Mouse (Mus musculus) hindbrain, embryonic 11.5 days (tissue): ENCODE results near the gene Hoxd12. TPM values are rescaled to one million over a fixed set of nuclear protein-coding genes. Genes with fewer than 3 reads are reported as not detected.

ENCODE experiments used
- ATAC-seq: fragments of 200-750 bp; cut with Nextera tagmentation; 2 replicates; pipeline ENCODE4 v1.8.0; 2017; ENCODE audit warnings: mild to moderate bottlenecking, moderate TSS enrichment, moderate library complexity; ENCODE audit not compliant: low FRiP score
- DNase-seq: peaks from one replicate; pipeline ENCODE4 v3.0.0-alpha.2; 2015; ENCODE audit warnings: low spot score
- H3K27ac ChIP-seq: fragments of 300-500 bp; sonication (generic); 2 replicates; pipeline ENCODE4 v1.5.1; 2014; ENCODE audit warnings: mild to moderate bottlenecking, low read depth, low read length
- H3K27me3 ChIP-seq: fragments of 300-500 bp; sonication (generic); 2 replicates; pipeline ENCODE4 v1.6.1; 2014; ENCODE audit warnings: mild to moderate bottlenecking, low read length, moderate library complexity, mixed read lengths; ENCODE audit not compliant: control insufficient read depth, insufficient read depth
- H3K36me3 ChIP-seq: fragments of 300-500 bp; sonication (generic); 2 replicates; pipeline ENCODE4 v1.6.1; 2014; ENCODE audit warnings: mild to moderate bottlenecking, low read length, moderate library complexity, mixed read lengths; ENCODE audit not compliant: control insufficient read depth, insufficient read depth
- H3K4me1 ChIP-seq: fragments of 300-500 bp; sonication (generic); replicated peaks from 2 replicates; pipeline ENCODE4 v1.6.1; 2014; ENCODE audit warnings: low read length, mixed read lengths; ENCODE audit not compliant: control insufficient read depth, insufficient read depth
- H3K4me2 ChIP-seq: fragments of 300-500 bp; sonication (generic); replicated peaks from 2 replicates; pipeline ENCODE4 v1.6.1; 2014; ENCODE audit warnings: mild to moderate bottlenecking, low read depth, low read length
- H3K4me3 ChIP-seq: fragments of 300-500 bp; sonication (generic); 2 replicates; pipeline ENCODE4 v1.5.1; 2014; ENCODE audit warnings: low read depth, low read length
- H3K9ac ChIP-seq: fragments of 300-500 bp; sonication (generic); 2 replicates; pipeline ENCODE4 v1.6.1; 2014; ENCODE audit warnings: low read depth, low read length
- H3K9me3 ChIP-seq: fragments of 300-500 bp; sonication (generic); 2 replicates; pipeline ENCODE4 v1.6.1; 2016; ENCODE audit warnings: low read length; ENCODE audit not compliant: control insufficient read depth
- WGBS: fragments of 180-500 bp; shearing (Covaris S2); extraction: QIAGEN DNeasy Blood & Tissue Kit; methylation state at CpG from one replicate; pipeline ENCODE4 v1.1.7; 2014; 5-methylcytosine and 5-hydroxymethylcytosine counted together
- polyA plus RNA-seq: library from polyadenylated mRNA; unstranded; fragments of >200 nt; fragmentation: Nextera tagmentation; extraction: Ambion mirVana; gene quantifications from 2 replicates; pipeline ENCODE4 v1.2.1, GENCODE M21; 2014

Gene Hoxd12
- polyA plus RNA-seq, 1 experiment from 2014 or later = not detected

DNA sequence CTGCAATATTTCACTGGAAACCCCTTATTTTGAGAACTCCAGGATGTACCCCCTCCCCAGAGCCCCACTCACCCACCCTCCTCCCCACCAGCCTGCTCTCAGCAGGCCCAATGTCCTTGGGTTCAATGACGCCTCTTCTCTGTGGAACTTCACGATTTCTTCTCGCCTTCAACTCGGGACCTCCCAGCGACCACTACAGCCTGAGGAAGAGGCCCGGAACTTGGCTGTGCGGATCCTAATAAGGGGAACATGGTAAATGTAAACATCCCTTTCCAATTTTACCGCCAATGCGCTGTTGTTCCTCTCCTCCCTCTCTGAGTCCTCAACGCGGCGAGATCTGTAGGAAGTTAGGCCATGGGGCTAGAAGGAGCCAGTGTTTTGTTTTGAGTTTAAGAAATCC is 9.3 kb downstream of the Hoxd12 start:
- no peak for DNase-seq
- Histone ChIP-seq H3K27ac (no peak overlapping the region), H3K36me3 (no peaks in the 10 kb centered on the region), H3K4me1 (peaks cover 8% of the 10 kb centered on the region), H3K9ac (no peak overlapping the region), H3K27me3 (peaks cover 90% of the 10 kb centered on the region), H3K9me3 (no peaks in the 10 kb centered on the region), H3K4me2 (no peak overlapping the region), H3K4me3 (no peak overlapping the region)
- 2% methylated on average over 12 of the region's 12 CpGs for WGBS
- no peak for ATAC-seq

DNA sequence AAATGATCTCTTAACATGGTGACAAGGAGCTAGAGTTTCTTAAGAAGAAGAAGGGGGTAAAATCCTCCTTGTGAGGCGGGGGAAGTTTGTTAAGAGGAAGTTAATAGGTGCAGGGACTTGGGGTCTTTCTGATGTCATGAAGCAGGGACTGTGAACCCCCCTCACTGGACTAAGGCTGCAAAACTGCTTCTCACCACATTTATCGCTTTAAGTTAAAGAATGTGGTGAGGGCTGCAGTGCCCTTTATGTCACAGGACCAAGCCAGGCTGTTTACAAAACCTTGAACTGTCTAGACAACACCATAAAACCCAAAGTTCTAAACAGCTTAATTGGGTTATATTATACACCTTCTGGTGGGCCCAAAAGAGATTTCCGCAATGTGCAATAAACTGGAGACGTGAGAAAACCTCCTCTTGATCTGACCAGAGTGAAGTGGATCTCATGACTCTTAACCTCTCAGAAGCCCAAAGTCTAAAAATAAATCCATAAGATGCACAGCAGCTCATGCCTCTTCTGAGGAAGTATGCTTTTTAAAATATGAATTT is 10.3 kb downstream of the Hoxd12 start:
- Histone ChIP-seq H3K4me3 (no peak overlapping the region), H3K4me1 (peaks cover 8% of the 10 kb centered on the region), H3K36me3 (no peaks in the 10 kb centered on the region), H3K4me2 (no peak overlapping the region), H3K9me3 (no peaks in the 10 kb centered on the region), H3K27ac (no peak overlapping the region), H3K9ac (no peak overlapping the region), H3K27me3 (peaks cover 92% of the 10 kb centered on the region)
- DNase-seq = no peak
- 12% methylated on average over 4 of the region's 4 CpGs for WGBS
- no peak for ATAC-seq

DNA sequence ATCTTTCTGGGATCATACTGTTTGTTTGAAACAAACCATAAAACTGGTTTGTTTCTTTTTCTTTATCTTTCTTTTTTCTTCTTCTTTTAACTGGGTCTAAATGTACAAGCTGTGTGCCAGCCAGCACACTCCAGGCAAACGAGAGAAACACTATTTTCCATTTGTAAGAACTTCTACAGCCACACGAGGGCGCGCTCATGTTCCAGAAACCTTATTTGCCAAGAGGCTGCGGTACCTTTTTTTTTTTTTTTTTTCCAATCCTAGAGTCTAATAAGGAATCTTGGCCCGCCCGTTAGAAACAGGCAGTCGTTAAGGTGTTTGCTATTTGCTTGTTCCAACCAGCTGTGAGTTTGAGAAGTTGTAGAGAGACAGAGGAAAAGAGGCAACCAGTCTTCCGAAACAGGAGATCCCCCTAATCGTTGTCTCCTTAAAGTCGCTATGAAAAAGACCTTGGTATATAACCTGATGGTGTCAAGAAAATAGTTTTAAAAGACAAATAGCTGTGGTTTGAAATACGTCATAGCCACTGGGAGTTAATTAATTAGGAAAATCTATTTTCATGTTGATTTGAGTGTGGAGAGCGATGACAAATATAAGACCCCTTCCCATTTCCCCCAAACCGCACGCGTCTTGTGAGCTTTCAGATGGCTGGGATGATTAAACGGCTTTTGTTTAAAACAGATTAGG is 11.6 kb downstream of the Hoxd12 start:
- H3K4me3 ChIP-seq = no peak overlapping the region
- no peak overlapping the region for H3K4me2 ChIP-seq
- 4% methylated on average over 17 of the region's 17 CpGs for WGBS
- no peak for ATAC-seq
- H3K9ac ChIP-seq = no peak overlapping the region
- H3K27me3 ChIP-seq = peaks cover 86% of the 10 kb centered on the region
- DNase-seq = peak; percentile 86
- H3K4me1 ChIP-seq = peaks cover 8% of the 10 kb centered on the region
- H3K36me3 ChIP-seq = no peaks in the 10 kb centered on the region
- no peak overlapping the region for H3K27ac ChIP-seq
- H3K9me3 ChIP-seq = no peaks in the 10 kb centered on the region

DNA sequence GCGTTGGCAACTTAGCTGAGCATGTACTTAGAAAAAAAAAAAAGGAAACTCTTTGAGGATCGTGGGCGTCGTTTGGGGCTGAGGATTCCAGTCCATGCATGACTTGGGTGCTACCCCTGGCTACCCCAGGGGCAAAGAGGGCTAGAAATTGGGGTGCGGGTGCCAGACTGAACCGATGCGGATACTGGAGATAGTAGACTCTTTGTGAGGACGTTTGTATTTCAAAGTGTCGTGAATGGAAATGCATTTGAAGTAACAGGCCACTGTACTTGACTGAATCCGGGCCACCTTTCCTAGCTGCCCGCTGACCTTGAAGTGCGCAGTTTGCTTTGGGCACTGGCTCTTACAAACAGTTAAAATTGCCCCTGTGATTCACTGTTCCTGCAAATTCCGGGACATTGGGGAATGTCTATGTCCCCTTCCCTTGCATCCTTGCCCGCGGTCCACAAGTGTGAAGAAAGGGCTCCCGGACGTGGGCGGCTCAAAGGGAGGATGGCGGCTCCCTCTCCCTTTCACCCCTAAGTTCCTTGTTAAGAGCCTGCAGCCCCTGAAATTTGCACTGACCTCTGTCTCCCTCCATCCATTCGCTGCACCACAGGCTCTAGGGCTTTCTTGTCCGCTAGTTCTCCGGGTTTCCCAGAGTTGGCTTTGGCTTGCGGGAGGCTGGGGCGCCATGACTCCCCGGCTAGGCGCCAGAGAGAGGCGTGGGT is 12.3 kb downstream of the Hoxd12 start:
- no peak for ATAC-seq
- Histone ChIP-seq H3K9me3 (no peaks in the 10 kb centered on the region), H3K4me2 (no peak overlapping the region), H3K27ac (no peak overlapping the region), H3K36me3 (no peaks in the 10 kb centered on the region), H3K9ac (no peak overlapping the region), H3K4me1 (peaks cover 11% of the 10 kb centered on the region), H3K27me3 (peaks cover 86% of the 10 kb centered on the region), H3K4me3 (no peak overlapping the region)
- no peak for DNase-seq
- WGBS = 1% methylated on average over 27 of the region's 27 CpGs

DNA sequence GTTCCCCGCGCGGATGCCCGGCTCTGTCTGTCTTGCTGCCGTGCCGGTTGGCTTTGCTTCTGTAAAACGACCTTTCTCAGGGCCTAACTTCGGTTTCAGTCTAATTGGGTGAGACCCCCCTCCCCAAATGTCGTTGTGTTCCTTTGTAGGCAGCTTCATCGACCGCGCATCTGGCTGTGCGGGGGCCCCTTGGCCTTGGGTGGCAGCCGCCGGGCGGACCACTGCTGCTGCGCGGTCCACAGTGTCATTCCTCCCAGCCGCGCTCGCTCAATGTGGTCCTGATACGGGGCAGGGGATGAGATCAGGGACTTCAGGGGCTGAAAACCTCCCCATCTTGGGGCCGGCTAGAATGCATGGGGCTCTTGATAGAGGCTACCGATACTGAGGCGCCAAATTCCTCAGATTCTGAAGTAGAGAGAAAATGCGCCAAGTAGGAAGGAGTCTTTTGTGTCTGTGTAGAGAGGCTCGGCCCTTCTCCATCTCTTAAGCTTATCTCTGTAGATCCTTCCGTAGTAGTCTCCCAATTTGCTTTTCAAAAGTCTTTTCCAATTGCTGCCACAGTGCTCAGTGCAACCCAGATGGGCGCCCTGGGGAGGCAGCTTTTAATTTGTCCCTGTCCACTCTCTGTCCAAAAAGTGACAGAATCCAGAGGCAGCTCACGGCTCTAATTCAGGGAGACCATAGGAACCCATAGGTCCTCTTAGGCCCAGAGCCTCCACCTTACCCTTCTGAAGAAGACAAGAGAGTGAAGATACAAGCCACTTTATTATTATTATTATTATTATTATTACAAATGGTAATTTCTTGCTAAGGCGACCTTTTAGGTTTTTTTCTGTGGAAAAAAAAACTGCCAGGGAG is 13.1 kb downstream of the Hoxd12 start:
- Histone ChIP-seq H3K27me3 (peaks cover 86% of the 10 kb centered on the region), H3K9me3 (no peaks in the 10 kb centered on the region), H3K9ac (no peak overlapping the region), H3K4me3 (no peak overlapping the region), H3K4me1 (peaks cover 6% of the 10 kb centered on the region), H3K36me3 (no peaks in the 10 kb centered on the region), H3K27ac (no peak overlapping the region), H3K4me2 (no peak overlapping the region)
- under 1% methylated on average over 31 of the region's 31 CpGs for WGBS
- no peak for DNase-seq
- no peak for ATAC-seq

DNA sequence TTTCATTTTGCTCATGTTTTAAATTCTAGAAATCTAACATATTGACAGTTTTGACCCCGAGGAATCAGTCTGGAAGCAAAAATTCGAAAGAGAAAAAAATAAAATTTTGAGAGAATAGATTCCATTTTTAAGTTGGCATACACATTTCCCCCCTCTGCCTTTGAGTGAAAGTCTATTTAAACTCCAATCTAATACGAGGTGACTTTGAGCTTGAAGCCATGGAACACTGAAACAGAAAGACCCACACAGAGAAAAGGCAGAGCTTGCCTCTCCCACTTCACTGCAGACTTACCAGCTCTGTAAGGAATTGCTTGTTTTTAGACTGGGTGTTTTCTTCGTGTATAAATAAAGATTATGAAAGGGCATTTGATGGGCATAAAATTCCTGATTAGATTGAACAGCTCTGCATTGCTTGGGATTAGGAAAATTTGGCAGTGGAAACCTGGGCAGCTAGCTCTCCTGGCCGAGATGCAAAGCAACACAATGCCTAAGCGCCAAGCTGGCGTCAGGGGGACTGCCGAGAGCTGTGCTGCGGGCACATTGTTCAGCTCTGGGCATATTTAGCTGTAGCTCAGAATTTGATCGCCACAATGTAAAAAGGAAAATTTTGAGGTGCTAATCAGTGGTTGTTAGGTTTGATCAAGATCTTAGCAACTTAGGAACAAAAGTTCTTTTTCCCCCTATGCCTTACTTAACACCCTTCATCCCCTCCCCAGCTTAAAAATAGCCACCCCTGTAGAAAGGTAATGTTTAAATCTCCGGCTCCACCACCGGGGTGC is 14.2 kb downstream of the Hoxd12 start:
- WGBS = 3% methylated on average over 12 of the region's 12 CpGs
- ATAC-seq (no peak), DNase-seq (no peak)
- Histone ChIP-seq H3K27ac (no peak overlapping the region), H3K36me3 (no peaks in the 10 kb centered on the region), H3K4me2 (no peak overlapping the region), H3K9ac (no peak overlapping the region), H3K4me1 (0 out of 2 replicates have a peak, but pooled peaks cover 4% of the 10 kb centered on the region), H3K27me3 (peaks cover 86% of the 10 kb centered on the region), H3K4me3 (no peak overlapping the region), H3K9me3 (no peaks in the 10 kb centered on the region)

DNA sequence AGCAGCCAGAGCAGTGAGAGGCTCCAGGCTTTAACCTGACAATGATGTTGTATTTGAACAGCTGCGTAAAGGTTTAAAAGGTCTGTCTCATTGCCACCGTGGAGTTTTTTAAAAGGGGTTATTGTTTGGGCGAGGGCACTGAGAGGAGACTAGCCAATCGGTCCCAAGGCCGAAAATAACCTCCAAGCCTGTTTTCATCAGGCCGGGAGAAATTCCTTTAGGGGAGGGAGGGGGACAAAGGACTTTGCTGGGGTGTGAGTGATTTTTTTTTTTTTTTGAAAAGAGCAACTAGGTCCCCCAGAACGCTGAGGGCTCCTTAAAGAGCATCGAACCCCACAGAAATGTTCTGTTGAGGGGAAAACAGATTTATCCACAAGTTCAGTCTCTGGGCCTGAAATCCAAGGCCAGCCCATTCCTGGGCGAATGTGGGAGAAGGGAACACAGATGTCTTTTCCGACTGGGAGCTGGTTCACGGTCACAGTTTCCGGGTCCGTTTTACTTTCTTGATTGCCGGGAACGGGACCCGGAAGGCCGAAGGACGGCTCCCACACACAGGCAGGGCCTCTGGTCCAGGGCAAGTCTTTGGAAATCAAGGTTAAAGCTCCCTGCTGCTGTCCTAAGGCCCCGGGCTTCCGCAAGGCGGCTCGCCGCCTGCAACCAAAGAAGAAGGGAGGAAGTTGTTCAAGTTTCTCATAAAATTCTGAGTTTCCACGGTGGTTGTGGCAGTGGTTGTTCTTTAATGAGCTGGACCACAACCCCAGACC is 14.9 kb downstream of the Hoxd12 start:
- H3K4me2 ChIP-seq = no peak overlapping the region
- H3K9me3 ChIP-seq = no peaks in the 10 kb centered on the region
- 0 out of 2 replicates have a peak, but pooled peaks cover 4% of the 10 kb centered on the region for H3K4me1 ChIP-seq
- peaks cover 86% of the 10 kb centered on the region for H3K27me3 ChIP-seq
- no peak overlapping the region for H3K27ac ChIP-seq
- no peak for DNase-seq
- no peak overlapping the region for H3K4me3 ChIP-seq
- no peak overlapping the region for H3K9ac ChIP-seq
- WGBS = under 1% methylated on average over 24 of the region's 24 CpGs
- no peaks in the 10 kb centered on the region for H3K36me3 ChIP-seq
- ATAC-seq = no peak
